Mouse (Mus musculus) megakaryocyte, embryonic 14.5 days (primary cell): Measurements from ENCODE around the gene Asap3.

Experiments
- FLI1 ChIP-seq: IDR thresholded peaks from 2 replicates; pipeline ENCODE4 v1.6.1; 2012; ENCODE audit warnings: low read length, inconsistent platforms, mixed read lengths
- GATA1 ChIP-seq: IDR thresholded peaks from 3 replicates; pipeline ENCODE4 v1.6.1; 2012; ENCODE audit warnings: mixed read lengths, low read length, inconsistent platforms, borderline replicate concordance

- no peak for TF ChIP-seq FLI1
- no peak for TF ChIP-seq GATA1
These were observed 49.8 kb downstream of the Asap3 start for GRCm38 (mm10) chr4:136255919-136256318.
